Mouse (Mus musculus) CH12.LX (cell line): ENCODE results near the gene Gm26657. TPM values are rescaled to one million over a fixed set of nuclear protein-coding genes. Genes with fewer than 3 reads are reported as not detected.

Experiments
- DNase-seq: peaks from one replicate; pipeline ENCODE4 v3.0.0-alpha.2; 2013; ENCODE audit errors: extremely low read depth
- H3K27ac ChIP-seq: 2 replicates; pipeline ENCODE4 v1.5.1; 2012; ENCODE audit warnings: low read depth, mild to moderate bottlenecking, control low read depth, moderate library complexity; ENCODE audit not compliant: insufficient read depth
- H3K27me3 ChIP-seq: replicated peaks from 2 replicates; pipeline ENCODE3; 2012; ENCODE audit warnings: inconsistent platforms
- H3K36me3 ChIP-seq, 2 experiments: replicated peaks in 1 of 2; 2 replicates each; pipeline versions ENCODE3 to v1.6.1; 2012; ENCODE audit warnings: inconsistent platforms in 1 of 2, low read length in 1 of 2, mild to moderate bottlenecking in 1 of 2, mixed read lengths in 1 of 2, moderate library complexity in 1 of 2; ENCODE audit not compliant: control insufficient read depth in 1 of 2, insufficient read depth in 1 of 2
- H3K4me1 ChIP-seq, 2 experiments: 2 replicates each; pipeline ENCODE4 v1.6.1; 2012; ENCODE audit warnings: inconsistent platforms in 1 of 2, moderate library complexity in 1 of 2; ENCODE audit not compliant: insufficient read depth in 2 of 2, control insufficient read depth in 1 of 2
- H3K4me2 ChIP-seq: 2 replicates; pipeline ENCODE4 v1.6.1; 2012; ENCODE audit warnings: low read depth, mild to moderate bottlenecking, control low read depth; ENCODE audit not compliant: poor library complexity, insufficient read depth, severe bottlenecking
- H3K4me3 ChIP-seq, 3 experiments: fragments of 150-350 bp in 1 of 3; sonication (generic) in 1 of 3; replicated peaks in 1 of 3; 2 replicates each; pipeline versions ENCODE3 to v1.5.1; 2011 to 2012; ENCODE audit warnings: low read depth in 2 of 3, low read length in 2 of 3, mild to moderate bottlenecking in 2 of 3, moderate library complexity in 2 of 3, control low read depth in 1 of 3, improper control_type of control experiment in 1 of 3, inconsistent platforms in 1 of 3, mixed read lengths in 1 of 3; ENCODE audit not compliant: poor library complexity in 1 of 3
- H3K79me2 ChIP-seq: replicated peaks from 2 replicates; pipeline ENCODE4 v1.6.1; 2012; ENCODE audit warnings: mild to moderate bottlenecking, moderate library complexity; ENCODE audit not compliant: control insufficient read depth, poor library complexity, insufficient read depth, severe bottlenecking; ENCODE audit errors: extremely low read depth
- H3K9ac ChIP-seq: 2 replicates; pipeline ENCODE4 v1.6.1; 2012; ENCODE audit warnings: low read depth, mild to moderate bottlenecking, control low read depth, moderate library complexity; ENCODE audit not compliant: insufficient read depth
- H3K9me3 ChIP-seq: replicated peaks from 2 replicates; pipeline ENCODE3; 2012; ENCODE audit warnings: low read length, inconsistent platforms, mixed read lengths
- CHD1 ChIP-seq: IDR thresholded peaks from 2 replicates; pipeline ENCODE4 v1.6.1; 2012; ENCODE audit warnings: low read depth, low read length, improper control_type of control experiment, inconsistent platforms
- CTCF ChIP-seq, 2 experiments: IDR thresholded peaks in 1 of 2; conservative IDR thresholded peaks in 1 of 2; 2 replicates each; pipeline ENCODE4 v1.5.1; 2011 to 2012; ENCODE audit warnings: low read depth in 2 of 2, low read length in 2 of 2, improper control_type of control experiment in 1 of 2, inconsistent platforms in 1 of 2, mild to moderate bottlenecking in 1 of 2, moderate library complexity in 1 of 2
- E2F4 ChIP-seq: IDR thresholded peaks from 2 replicates; pipeline ENCODE4 v1.6.1; 2011; ENCODE audit warnings: low read depth, low read length, improper control_type of control experiment; ENCODE audit not compliant: insufficient replicate concordance
- EP300 ChIP-seq: IDR thresholded peaks from 2 replicates; pipeline ENCODE4 v1.6.1; 2011; ENCODE audit warnings: low read length, improper control_type of control experiment
- ETS1 ChIP-seq: conservative IDR thresholded peaks from 2 replicates; pipeline ENCODE4 v1.6.1; 2012; ENCODE audit warnings: low read depth, mild to moderate bottlenecking, inconsistent platforms, low read length, improper control_type of control experiment, moderate library complexity
- IRF4 ChIP-seq: IDR thresholded peaks from 2 replicates; pipeline ENCODE4 v1.6.1; 2014; ENCODE audit warnings: low read depth, mild to moderate bottlenecking, inconsistent platforms, low read length, improper control_type of control experiment
- JUN ChIP-seq: IDR thresholded peaks from 2 replicates; pipeline ENCODE4 v1.6.1; 2011; ENCODE audit warnings: low read depth, mild to moderate bottlenecking, low read length, improper control_type of control experiment, moderate library complexity; ENCODE audit not compliant: insufficient read depth
- MAX ChIP-seq: IDR thresholded peaks from 2 replicates; pipeline ENCODE4 v1.6.1; 2011; ENCODE audit warnings: low read length, improper control_type of control experiment
- MEF2A ChIP-seq: IDR thresholded peaks from 2 replicates; pipeline ENCODE4 v1.6.1; 2014; ENCODE audit warnings: low read depth, mild to moderate bottlenecking, inconsistent platforms, low read length, improper control_type of control experiment, borderline replicate concordance
- NELFE ChIP-seq: IDR thresholded peaks from 2 replicates; pipeline ENCODE4 v1.6.1; 2011; ENCODE audit warnings: low read depth, low read length, improper control_type of control experiment
- PAX5 ChIP-seq: IDR thresholded peaks from 2 replicates; pipeline ENCODE4 v1.6.1; 2012; ENCODE audit warnings: low read length, inconsistent platforms, mixed read lengths
- RAD21 ChIP-seq: IDR thresholded peaks from 2 replicates; pipeline ENCODE4 v1.6.1; 2011; ENCODE audit warnings: low read depth, mild to moderate bottlenecking, low read length, improper control_type of control experiment, moderate library complexity
- SMC3 ChIP-seq: IDR thresholded peaks from 2 replicates; pipeline ENCODE4 v1.6.1; 2011; ENCODE audit warnings: low read depth, low read length, improper control_type of control experiment
- UBTF ChIP-seq: IDR thresholded peaks from 2 replicates; pipeline ENCODE4 v1.6.1; 2012; ENCODE audit warnings: low read depth, mild to moderate bottlenecking, inconsistent platforms, low read length, improper control_type of control experiment, moderate library complexity
- USF1 ChIP-seq: IDR thresholded peaks from 2 replicates; pipeline ENCODE4 v1.6.1; 2014; ENCODE audit warnings: low read depth, mild to moderate bottlenecking, inconsistent platforms, low read length, improper control_type of control experiment
- USF2 ChIP-seq: conservative IDR thresholded peaks from 2 replicates; pipeline ENCODE4 v1.6.1; 2011; ENCODE audit warnings: low read depth, low read length, improper control_type of control experiment
- ZC3H11A ChIP-seq: IDR thresholded peaks from 2 replicates; pipeline ENCODE4 v1.6.1; 2012; ENCODE audit warnings: low read depth, mild to moderate bottlenecking, inconsistent platforms, low read length, improper control_type of control experiment
- ZMIZ1 ChIP-seq: IDR thresholded peaks from 2 replicates; pipeline ENCODE4 v1.6.1; 2012; ENCODE audit warnings: low read depth, mild to moderate bottlenecking, inconsistent platforms, low read length, improper control_type of control experiment
- dilution Hi-C: fragments of 300-500 bp; cut with MboI; formaldehyde crosslinking; loops from 2 replicates; pipeline ENCODE4 v1.14.3; 2020; ENCODE audit warnings: low sequenced_read_pairs; ENCODE audit not compliant: extremely low pct_unique_long_range_greater_than_20kb, extremely low pct_ligation_motif_present
- in situ Hi-C: fragments of 300-500 bp; cut with MboI; formaldehyde crosslinking; loops from 3 replicates; pipeline ENCODE4 v1.14.3; 2019; ENCODE audit warnings: low sequenced_read_pairs, low pct_ligation_motif_present, low pct_unique_long_range_greater_than_20kb, mixed read lengths
- polyA plus RNA-seq: library from polyadenylated mRNA; unstranded; fragments of >175 nt; gene quantifications from 2 replicates; pipeline ENCODE4 v1.2.1, GENCODE M21; 2012; ENCODE audit warnings: low read depth; ENCODE audit not compliant: insufficient read length
- total RNA-seq, 2 experiments: library from RNA; depleted of rRNA; stranded (reverse); fragments of 300-350 nt in 1 of 2; fragments of >200 nt in 1 of 2; gene quantifications; 2 replicates each; pipeline ENCODE4 v1.2.3; 2012 to 2014

The Gm26657 gene
- total and polyA plus RNA-seq, 3 experiments, result not detected

- no peaks in the 10 kb centered on the region for H3K27me3 ChIP-seq
- H3K4me1 ChIP-seq, result no peaks in the 10 kb centered on the region
- H3K79me2 ChIP-seq, result no peaks in the 10 kb centered on the region
- H3K4me2 ChIP-seq, result no peak overlapping the region
- H3K36me3 ChIP-seq, result no peaks in the 10 kb centered on the region
- H3K4me3 ChIP-seq, result no peak overlapping the region
- TF ChIP-seq ZC3H11A (no peak), SMC3 (peak; percentile 32; the same call in 1 of the 2 replicates), NELFE (no peak), RAD21 (peak; percentile 52), CTCF (conservative IDR thresholded peaks at IDR 0.05 in 1 of 2, IDR thresholded peaks at IDR 0.05 in 1 of 2; ENCODE audit: low read depth in 2 of 2, low read length in 2 of 2) (peak; percentile 33 to 65; a peak in 3 of 4 replicates)
- in situ Hi-C loops, result no loop called here
- peak; percentile 52 for DNase-seq
- no peak overlapping the region for H3K27ac ChIP-seq
- dilution Hi-C loops, result no loop called here
- no peaks in the 10 kb centered on the region for H3K9me3 ChIP-seq
- H3K9ac ChIP-seq, result no peak overlapping the region
Observed at GRCm38 (mm10) chr4:56725839-56726238, 14.0 kb upstream of the Gm26657 start.

GRCm38 (mm10) chr4:56740611-56741010, 741 bp downstream of the Gm26657 start:
- dilution Hi-C loops, result no loop called here
- no peaks in the 10 kb centered on the region for H3K4me1 ChIP-seq
- H3K9ac ChIP-seq, result no peak overlapping the region
- H3K27me3 ChIP-seq, result no peaks in the 10 kb centered on the region
- no peak overlapping the region for H3K4me3 ChIP-seq
- peaks cover 5 to 26% of the 10 kb centered on the region in 2 experiments for H3K36me3 ChIP-seq
- no peak overlapping the region for H3K4me2 ChIP-seq
- H3K9me3 ChIP-seq, result no peaks in the 10 kb centered on the region
- in situ Hi-C loops, result no loop called here
- no peak for DNase-seq
- H3K27ac ChIP-seq, result no peak overlapping the region
- no peaks in the 10 kb centered on the region for H3K79me2 ChIP-seq
- TF ChIP-seq NELFE (no peak), UBTF (no peak), IRF4 (no peak), USF2 (no peak), JUN (no peak), EP300 (no peak), RAD21 (no peak), MAX (no peak), MEF2A (no peak), ZC3H11A (no peak), ZMIZ1 (no peak), E2F4 (no peak), ETS1 (no peak), CHD1 (no peak), USF1 (no peak), PAX5 (no peak)
